18 mouse cellular contexts compared by ENCODE assay signal in genomic region chr3:156929062-156929397, GRCm38 (mm10).
DNase-seq lines count a peak whose midpoint lies in the region; ATAC-seq and TF ChIP-seq lines count a peak whose summit lies in the region.
"Had no signal": no experiment of that assay in that cellular context is flagged by ENCODE, and none has a peak within 500 bp of the region (broad histone marks: within the 10 kb centered on the region; RNA-seq: fewer than 3 reads in every experiment).

No protein-coding gene starts in this region.

- no peak for TF ChIP-seq CTCF in brain, embryonic 14.5 days (IDR thresholded peaks at IDR 0.05; ENCODE audit: borderline replicate concordance, extremely low read depth, insufficient read depth, insufficient read length)

- intact Hi-C loops in left cerebral cortex, postnatal 25 days (cut with DNase I), result no loop called here
- intact Hi-C loops in left cerebral cortex, postnatal 4 days (cut with DNase I), result no loop called here

- no peak for TF ChIP-seq POLR2A in brain, embryonic 14.5 days (IDR thresholded peaks at IDR 0.05; ENCODE audit: borderline replicate concordance, extremely low read depth, insufficient read depth, insufficient read length, poor library complexity, severe bottlenecking)

- no peak overlapping the region for H3K9ac ChIP-seq in forebrain, embryonic 16.5 days (replicated peaks; ENCODE audit: low read depth, low read length)
- no peak overlapping the region for H3K9ac ChIP-seq in midbrain, embryonic 15.5 days
- H3K9ac ChIP-seq: hindbrain, embryonic 13.5 days; kidney, embryonic 15.5 days; liver, embryonic 15.5 days; neural tube, embryonic 15.5 days had no signal

- H3K27ac ChIP-seq in forebrain, embryonic 16.5 days (ENCODE audit: low read length), result no peak overlapping the region
- no peak overlapping the region for H3K27ac ChIP-seq in forebrain, embryonic 10.5 days
- no peak overlapping the region for H3K27ac ChIP-seq in midbrain, embryonic 15.5 days
- H3K27ac ChIP-seq: heart, embryonic 10.5 days; hindbrain, embryonic 13.5 days; kidney, embryonic 15.5 days; liver, embryonic 15.5 days; macrophage; neural tube, embryonic 15.5 days had no signal

- no peak overlapping the region for H3K4me3 ChIP-seq in forebrain, embryonic 16.5 days (replicated peaks; ENCODE audit: low read length)
- H3K4me3 ChIP-seq in forebrain, embryonic 10.5 days, result no peak overlapping the region
- H3K4me3 ChIP-seq in midbrain, embryonic 15.5 days, result no peak overlapping the region
- H3K4me3 ChIP-seq: heart, embryonic 10.5 days; hindbrain, embryonic 13.5 days; kidney, embryonic 15.5 days; liver, embryonic 15.5 days; myocyte; neural tube, embryonic 15.5 days had no signal

- WGBS in forebrain, embryonic 16.5 days, result 70% methylated on average over 3 of the region's 3 CpGs
- 96% methylated on average over 3 of the region's 3 CpGs for WGBS in forebrain, embryonic 10.5 days
- 86% methylated on average over 3 of the region's 3 CpGs for WGBS in midbrain, embryonic 15.5 days

- no peaks in the 10 kb centered on the region for H3K9me3 ChIP-seq in forebrain, embryonic 16.5 days (ENCODE audit: control insufficient read depth, low read length)
- H3K9me3 ChIP-seq in forebrain, embryonic 10.5 days, result no peaks in the 10 kb centered on the region
- no peaks in the 10 kb centered on the region for H3K9me3 ChIP-seq in midbrain, embryonic 15.5 days
- H3K9me3 ChIP-seq: heart, embryonic 10.5 days; hindbrain, embryonic 13.5 days; kidney, embryonic 15.5 days; liver, embryonic 15.5 days; neural tube, embryonic 15.5 days had no signal

- H3K4me1 ChIP-seq in forebrain, embryonic 16.5 days (replicated peaks; ENCODE audit: control insufficient read depth, insufficient read depth, low read length), result peaks cover 6% of the 10 kb centered on the region
- no peaks in the 10 kb centered on the region for H3K4me1 ChIP-seq in forebrain, embryonic 10.5 days
- no peaks in the 10 kb centered on the region for H3K4me1 ChIP-seq in midbrain, embryonic 15.5 days
- H3K4me1 ChIP-seq: hindbrain, embryonic 13.5 days; kidney, embryonic 15.5 days; liver, embryonic 15.5 days; neural tube, embryonic 15.5 days had no signal

- H3K27me3 ChIP-seq in forebrain, embryonic 16.5 days (replicated peaks; ENCODE audit: control insufficient read depth, insufficient read depth, low read length), result no peaks in the 10 kb centered on the region
- no peaks in the 10 kb centered on the region for H3K27me3 ChIP-seq in forebrain, embryonic 10.5 days (ENCODE audit: poor library complexity, severe bottlenecking)
- no peaks in the 10 kb centered on the region for H3K27me3 ChIP-seq in midbrain, embryonic 15.5 days (replicated peaks)
- H3K27me3 ChIP-seq: hindbrain, embryonic 13.5 days; kidney, embryonic 15.5 days; liver, embryonic 15.5 days; neural tube, embryonic 15.5 days had no signal

- H3K4me2 ChIP-seq in forebrain, embryonic 16.5 days (ENCODE audit: low read length), result no peak overlapping the region
- no peak overlapping the region for H3K4me2 ChIP-seq in midbrain, embryonic 15.5 days
- H3K4me2 ChIP-seq: hindbrain, embryonic 13.5 days; kidney, embryonic 15.5 days; liver, embryonic 15.5 days; midbrain, embryonic 11.5 days; neural tube, embryonic 15.5 days had no signal

- no peak for DNase-seq in forebrain, embryonic 10.5 days (ENCODE audit: extremely low spot score, low spot score)
- DNase-seq in left cerebral cortex, postnatal 25 days (ENCODE audit: low spot score in 2 of 2), result peak; percentile 44 to 50
- DNase-seq in left cerebral cortex, postnatal 4 days, result no peak
- DNase-seq in brain, embryonic 14.5 days (ENCODE audit: low read depth), result peak; percentile 31
- peak; percentile 41 for DNase-seq in layer of hippocampus, adult 9-10 months (ENCODE audit: low spot score)
- DNase-seq: adrenal gland, postnatal 10 days; gastrocnemius, postnatal 25 days had no signal

- H3K36me3 ChIP-seq in forebrain, embryonic 16.5 days (ENCODE audit: control insufficient read depth, insufficient read depth), result no peaks in the 10 kb centered on the region
- no peaks in the 10 kb centered on the region for H3K36me3 ChIP-seq in forebrain, embryonic 10.5 days (replicated peaks)
- no peaks in the 10 kb centered on the region for H3K36me3 ChIP-seq in midbrain, embryonic 15.5 days (replicated peaks)
- H3K36me3 ChIP-seq: heart, embryonic 10.5 days; hindbrain, embryonic 13.5 days; kidney, embryonic 15.5 days; liver, embryonic 15.5 days; neural tube, embryonic 15.5 days had no signal

- ATAC-seq in forebrain, embryonic 16.5 days, result 0 out of 2 replicates have a peak, but pooled peaks have one; percentile 50
- ATAC-seq in midbrain, embryonic 15.5 days (replicated peaks), result no peak
- ATAC-seq: intestine, embryonic 16.5 days had no signal

Comparison
In these comparisons a context has a peak if more than half of its experiments do, and no peak if none do; other contexts are left out.
1. DNase-seq: peak in left cerebral cortex, postnatal 25 days (2 of 2), brain, embryonic 14.5 days (single experiment) and layer of hippocampus, adult 9-10 months (single experiment); none in forebrain, embryonic 10.5 days (single experiment) and left cerebral cortex, postnatal 4 days (single experiment).